Mouse (Mus musculus): Measurements from ENCODE around the gene Col6a3.

Gene Col6a3

GRCm38 (mm10) chr1:90843836-90844235 is at the start of gene Col6a3:
Gene Col6a3 (minus strand): TSS chr1:90843971.
- DNase-seq: peak; percentile 48

- peak; percentile 72 for DNase-seq
Observed at GRCm38 (mm10) chr1:90885771-90886460, 42.1 kb upstream of the Col6a3 start.

- DNase-seq: no peak
Observed at GRCm38 (mm10) chr1:90876486-90877270, 32.9 kb upstream of the Col6a3 start.

GRCm38 (mm10) chr1:90875961-90876360 is 32.2 kb upstream of the Col6a3 start:
- DNase-seq: no peak

GRCm38 (mm10) chr1:90875371-90875770 is 31.6 kb upstream of the Col6a3 start:
- no peak for DNase-seq

GRCm38 (mm10) chr1:90870581-90870980 is 26.8 kb upstream of the Col6a3 start:
- DNase-seq: no peak

GRCm38 (mm10) chr1:90866734-90867133 is 23.0 kb upstream of the Col6a3 start:
- no peak for DNase-seq

- no peak for DNase-seq
Observed at GRCm38 (mm10) chr1:90855880-90856279, 12.1 kb upstream of the Col6a3 start.

GRCm38 (mm10) chr1:90849836-90850235 is 6.1 kb upstream of the Col6a3 start:
- peak; percentile 55 for DNase-seq

GRCm38 (mm10) chr1:90845206-90845605 is 1.4 kb upstream of the Col6a3 start:
- no peak for DNase-seq

- no peak for DNase-seq
Observed at GRCm38 (mm10) chr1:90842789-90843587, 783 bp downstream of the Col6a3 start.

GRCm38 (mm10) chr1:90840250-90840649 is 3.5 kb downstream of the Col6a3 start:
- peak; percentile 74 for DNase-seq

GRCm38 (mm10) chr1:90838657-90839056 is 5.1 kb downstream of the Col6a3 start:
- no peak for DNase-seq

GRCm38 (mm10) chr1:90838221-90838620 is 5.5 kb downstream of the Col6a3 start:
- no peak for DNase-seq

- no peak for DNase-seq
Observed at GRCm38 (mm10) chr1:90836178-90836740, 7.5 kb downstream of the Col6a3 start.

- DNase-seq: no peak
Observed at GRCm38 (mm10) chr1:90834701-90835100, 9.1 kb downstream of the Col6a3 start.

- DNase-seq: no peak
Observed at GRCm38 (mm10) chr1:90830006-90830405, 13.8 kb downstream of the Col6a3 start.

GRCm38 (mm10) chr1:90813226-90813625 is 30.5 kb downstream of the Col6a3 start:
- no peak for DNase-seq

GRCm38 (mm10) chr1:90808930-90809329 is 34.8 kb downstream of the Col6a3 start:
- no peak for DNase-seq

- no peak for DNase-seq
Observed at GRCm38 (mm10) chr1:90803104-90803503, 40.7 kb downstream of the Col6a3 start.

GRCm38 (mm10) chr1:90801067-90801466 is 42.7 kb downstream of the Col6a3 start:
- DNase-seq: no peak

- DNase-seq: no peak
Observed at GRCm38 (mm10) chr1:90800466-90800865, 43.3 kb downstream of the Col6a3 start.

- DNase-seq: no peak
Observed at GRCm38 (mm10) chr1:90797276-90797891, 46.4 kb downstream of the Col6a3 start.

Data from embryo, embryonic 11 days (tissue).